8 mouse cellular contexts compared by ENCODE assay signal in genomic region chr11:95713225-95713810, GRCm38 (mm10). TPM values are rescaled to one million over a fixed set of nuclear protein-coding genes. Genes with fewer than 3 reads are reported as not detected.
A peak's percentile ranks its signal among the peaks of the same experiment; 100 is the strongest.
DNase-seq lines count a peak whose midpoint lies in the region; ATAC-seq and TF ChIP-seq lines count a peak whose summit lies in the region.

No protein-coding gene starts in this region.

- H3K9me3 ChIP-seq in E14TG2a.4 (ENCODE audit: low read length) = no peaks in the 10 kb centered on the region
- H3K9me3 ChIP-seq in forebrain, embryonic 15.5 days = no peaks in the 10 kb centered on the region
- no peaks in the 10 kb centered on the region for H3K9me3 ChIP-seq in lung, embryonic 14.5 days (ENCODE audit: low read depth, low read length)
- H3K9me3 ChIP-seq in neural tube, embryonic 14.5 days (ENCODE audit: control insufficient read depth, low read length) = no peaks in the 10 kb centered on the region

- peak; percentile 67 to 74 for DNase-seq in heart, postnatal 10 days
- peak; percentile 47 for DNase-seq in layer of hippocampus, adult 9-11 months
- peak; percentile 66 for DNase-seq in lung, embryonic 14.5 days
- peak; percentile 78 for DNase-seq in thymus, postnatal 0 days (ENCODE audit: low spot score)

- peak overlapping the region; percentile 93 for H3K4me3 ChIP-seq in E14TG2a.4 (replicated peaks; ENCODE audit: low read length)
- peak overlapping the region; percentile 83 for H3K4me3 ChIP-seq in bone marrow macrophage, adult 2 months (ENCODE audit: insufficient read depth, low read length)
- H3K4me3 ChIP-seq in forebrain, embryonic 15.5 days = peak overlapping the region; percentile 89
- H3K4me3 ChIP-seq in lung, embryonic 14.5 days (ENCODE audit: low read depth, low read length) = peak overlapping the region; percentile 95
- peak overlapping the region; percentile 95 for H3K4me3 ChIP-seq in neural tube, embryonic 14.5 days (ENCODE audit: low read depth, low read length)

- H3K27ac ChIP-seq in bone marrow macrophage, adult 2 months (ENCODE audit: insufficient read depth, low read depth, low read length) = peak overlapping the region; percentile 75
- H3K27ac ChIP-seq in forebrain, embryonic 15.5 days (replicated peaks) = peak overlapping the region; percentile 98
- peak overlapping the region; percentile 99 for H3K27ac ChIP-seq in lung, embryonic 14.5 days (ENCODE audit: low read depth)
- peak overlapping the region; percentile 97 for H3K27ac ChIP-seq in neural tube, embryonic 14.5 days (ENCODE audit: low read depth, low read length)

- no peak for TF ChIP-seq POLR2A in bone marrow macrophage, adult 2 months (IDR thresholded peaks at IDR 0.05; ENCODE audit: borderline replicate concordance, low read depth, low read length)

- ATAC-seq in forebrain, embryonic 15.5 days (replicated peaks) = peak; percentile 78
- peak; percentile 73 for ATAC-seq in lung, embryonic 14.5 days (ENCODE audit: insufficient read depth)
- peak; percentile 78 for ATAC-seq in neural tube, embryonic 14.5 days (ENCODE audit: low read depth)

- no peaks in the 10 kb centered on the region for H3K27me3 ChIP-seq in E14TG2a.4 (ENCODE audit: insufficient read depth, low read length)
- no peaks in the 10 kb centered on the region for H3K27me3 ChIP-seq in forebrain, embryonic 15.5 days
- no peaks in the 10 kb centered on the region for H3K27me3 ChIP-seq in lung, embryonic 14.5 days (ENCODE audit: insufficient read depth, low read length)
- H3K27me3 ChIP-seq in neural tube, embryonic 14.5 days (ENCODE audit: control insufficient read depth, insufficient read depth, low read length) = no peaks in the 10 kb centered on the region

- H3K4me2 ChIP-seq in forebrain, embryonic 15.5 days (replicated peaks) = peak overlapping the region; percentile 87
- H3K4me2 ChIP-seq in lung, embryonic 14.5 days = peak overlapping the region; percentile 95
- H3K4me2 ChIP-seq in neural tube, embryonic 14.5 days (ENCODE audit: low read depth, low read length) = peak overlapping the region; percentile 69

- peaks cover 79% of the 10 kb centered on the region for H3K4me1 ChIP-seq in E14TG2a.4 (replicated peaks; ENCODE audit: low read depth, low read length)
- H3K4me1 ChIP-seq in bone marrow macrophage, adult 2 months (ENCODE audit: control insufficient read depth, insufficient read depth, low read length) = peaks cover 22% of the 10 kb centered on the region
- H3K4me1 ChIP-seq in forebrain, embryonic 15.5 days = peaks cover 26% of the 10 kb centered on the region
- H3K4me1 ChIP-seq in lung, embryonic 14.5 days (ENCODE audit: insufficient read depth) = peaks cover 9% of the 10 kb centered on the region
- H3K4me1 ChIP-seq in neural tube, embryonic 14.5 days (ENCODE audit: control insufficient read depth, insufficient read depth, low read length) = peaks cover 28% of the 10 kb centered on the region

- WGBS in forebrain, embryonic 15.5 days = under 1% methylated on average over 31 of the region's 49 CpGs
- under 1% methylated on average over 42 of the region's 49 CpGs for WGBS in lung, embryonic 14.5 days
- 0% methylated on average over 31 of the region's 49 CpGs for WGBS in neural tube, embryonic 14.5 days

- intact Hi-C loops in heart, postnatal 10 days (cut with DNase I) = loop anchor here (2.0 kb wide), 1 partner anchor 37 kb away; no protein-coding TSS in a partner anchor

- peak overlapping the region; percentile 98 for H3K9ac ChIP-seq in forebrain, embryonic 15.5 days (replicated peaks)
- peak overlapping the region; percentile 96 for H3K9ac ChIP-seq in lung, embryonic 14.5 days
- H3K9ac ChIP-seq in neural tube, embryonic 14.5 days (replicated peaks; ENCODE audit: low read depth, low read length) = peak overlapping the region; percentile 98

- no peaks in the 10 kb centered on the region for H3K36me3 ChIP-seq in E14TG2a.4 (ENCODE audit: insufficient read depth, low read length)
- no peaks in the 10 kb centered on the region for H3K36me3 ChIP-seq in forebrain, embryonic 15.5 days
- no peaks in the 10 kb centered on the region for H3K36me3 ChIP-seq in lung, embryonic 14.5 days (ENCODE audit: insufficient read depth)
- H3K36me3 ChIP-seq in neural tube, embryonic 14.5 days (ENCODE audit: control insufficient read depth, insufficient read depth, low read length) = no peaks in the 10 kb centered on the region

- TF ChIP-seq CTCF in E14TG2a.4 (conservative IDR thresholded peaks at IDR 0.05; ENCODE audit: low read length) = no peak
- TF ChIP-seq CTCF in bone marrow macrophage, adult 2 months (IDR thresholded peaks at IDR 0.05; ENCODE audit: low read depth, low read length) = no peak
- TF ChIP-seq CTCF in lung, embryonic 14.5 days (IDR thresholded peaks at IDR 0.05; ENCODE audit: low read depth) = no peak

RNA-seq across cellular contexts. Expression of gene Zfp652, which starts 0.8 kb away (rescaled TPM):
- 47.7 and 51.5 TPM in 2 replicates for polyA plus RNA-seq in bone marrow macrophage, adult 2 months (2012; ENCODE audit: insufficient read depth, insufficient read length, missing spikeins)
- polyA plus RNA-seq in forebrain, embryonic 15.5 days (2015; fragmentation: Nextera tagmentation; extraction: Ambion mirVana) = 32.5 and 35.4 TPM in 2 replicates
- 10 to 100 TPM; 48.9 to 52.2 TPM for total RNA-seq in heart, postnatal 10 days (2021)
- 12.4 and 13.6 TPM in 2 replicates for polyA plus RNA-seq in lung, embryonic 14.5 days (2014; fragmentation: Nextera tagmentation; extraction: Ambion mirVana)
- 12.9 and 14.0 TPM in 2 replicates for polyA plus RNA-seq in neural tube, embryonic 14.5 days (2014; fragmentation: Nextera tagmentation; extraction: Ambion mirVana)
- polyA plus RNA-seq in thymus, postnatal 0 days (2015; fragmentation: Nextera tagmentation; extraction: Ambion mirVana) = 11.9 and 14.9 TPM in 2 replicates

RNA-seq across cellular contexts. Expression of gene B130006D01Rik, which starts 10.1 kb away (rescaled TPM):
- polyA plus RNA-seq in bone marrow macrophage, adult 2 months (2012; ENCODE audit: insufficient read depth, insufficient read length, missing spikeins) = 1.6 and 2.1 TPM in 2 replicates
- 1.4 and 1.9 TPM in 2 replicates for polyA plus RNA-seq in forebrain, embryonic 15.5 days (2015; fragmentation: Nextera tagmentation; extraction: Ambion mirVana)
- total RNA-seq in heart, postnatal 10 days (2021) = under 1 TPM; 0.47 to 0.79 TPM
- 2.1 and 2.3 TPM in 2 replicates for polyA plus RNA-seq in lung, embryonic 14.5 days (2014; fragmentation: Nextera tagmentation; extraction: Ambion mirVana)
- 1.4 and 2.5 TPM in 2 replicates for polyA plus RNA-seq in neural tube, embryonic 14.5 days (2014; fragmentation: Nextera tagmentation; extraction: Ambion mirVana)
- polyA plus RNA-seq in thymus, postnatal 0 days (2015; fragmentation: Nextera tagmentation; extraction: Ambion mirVana) = 0.36 and 1.0 TPM in 2 replicates

RNA-seq across cellular contexts. Expression of gene Phb, which starts 46.6 kb away (rescaled TPM):
- 54.8 and 59.1 TPM in 2 replicates for polyA plus RNA-seq in bone marrow macrophage, adult 2 months (2012; ENCODE audit: insufficient read depth, insufficient read length, missing spikeins)
- 187 and 192 TPM in 2 replicates for polyA plus RNA-seq in forebrain, embryonic 15.5 days (2015; fragmentation: Nextera tagmentation; extraction: Ambion mirVana)
- total RNA-seq in heart, postnatal 10 days (2021) = 100 to 1,000 TPM; 337 to 343 TPM
- 220 and 252 TPM in 2 replicates for polyA plus RNA-seq in lung, embryonic 14.5 days (2014; fragmentation: Nextera tagmentation; extraction: Ambion mirVana)
- polyA plus RNA-seq in neural tube, embryonic 14.5 days (2014; fragmentation: Nextera tagmentation; extraction: Ambion mirVana) = 183 and 185 TPM in 2 replicates
- polyA plus RNA-seq in thymus, postnatal 0 days (2015; fragmentation: Nextera tagmentation; extraction: Ambion mirVana) = 175 and 194 TPM in 2 replicates

Comparison
In these comparisons a context has a peak if more than half of its experiments do, and no peak if none do; other contexts are left out.
1. Peak in every context shown above with its lines: DNase-seq, ATAC-seq, H3K4me3 ChIP-seq and H3K27ac ChIP-seq.